Comparison of ENCODE assay signal across 13 mouse cellular contexts in genomic region chr9:115045087-115045800, GRCm38 (mm10).
DNase-seq lines count a peak whose midpoint lies in the region; ATAC-seq and TF ChIP-seq lines count a peak whose summit lies in the region.
"Had no signal": no experiment of that assay in that cellular context is flagged by ENCODE, and none has a peak within 500 bp of the region (broad histone marks: within the 10 kb centered on the region; RNA-seq: fewer than 3 reads in every experiment).

No protein-coding gene starts in this region.

- H3K9me3 ChIP-seq in forebrain, embryonic 16.5 days (ENCODE audit: control insufficient read depth, low read length) = no peaks in the 10 kb centered on the region

- DNase-seq in frontal cortex, postnatal 10 days (ENCODE audit: low spot score in 2 of 2) = no peak
- no peak for DNase-seq in left cerebral cortex, adult 2 months (ENCODE audit: extremely low spot score in 1 of 2, low spot score in 2 of 2)
- no peak for DNase-seq in left cerebral cortex, adult 9 months (ENCODE audit: low spot score in 2 of 2)
- DNase-seq in cerebellum, adult 18-20 months = peak; percentile 35 to 45
- DNase-seq in right cerebral cortex, adult 18-20 months = no peak
- no peak for DNase-seq in right cerebral cortex, adult 2 months (ENCODE audit: low spot score in 2 of 2)
- DNase-seq: adrenal gland, adult 8-10 months; heart, postnatal 4 days; kidney, postnatal 36 days; right cerebral cortex, postnatal 25 days had no signal

- ATAC-seq in frontal cortex, adult (ENCODE audit: low TSS enrichment) = peak; percentile 43; the same call in 1 of the 2 replicates
- ATAC-seq in forebrain, embryonic 16.5 days = 0 out of 2 replicates have a peak, but pooled peaks have one; percentile 18

- no peaks in the 10 kb centered on the region for H3K27me3 ChIP-seq in forebrain, embryonic 16.5 days (replicated peaks; ENCODE audit: control insufficient read depth, insufficient read depth, low read length)

- intact Hi-C loops in left cerebral cortex, adult 2 months (cut with DNase I) = no loop called here

- no peak overlapping the region for H3K4me3 ChIP-seq in left cerebral cortex, adult 2 months
- no peak overlapping the region for H3K4me3 ChIP-seq in forebrain, embryonic 16.5 days (replicated peaks; ENCODE audit: low read length)

- peaks cover 9% of the 10 kb centered on the region for H3K4me1 ChIP-seq in forebrain, embryonic 16.5 days (replicated peaks; ENCODE audit: control insufficient read depth, insufficient read depth, low read length)

- H3K36me3 ChIP-seq in forebrain, embryonic 16.5 days (ENCODE audit: control insufficient read depth, insufficient read depth) = no peaks in the 10 kb centered on the region

- H3K4me2 ChIP-seq in forebrain, embryonic 16.5 days (ENCODE audit: low read length) = no peak overlapping the region

- TF ChIP-seq CTCF in left cerebral cortex, adult 2 months (IDR thresholded peaks at IDR 0.05) = no peak

- no peak overlapping the region for H3K9ac ChIP-seq in forebrain, embryonic 16.5 days (replicated peaks; ENCODE audit: low read depth, low read length)

- 62% methylated on average over 16 of the region's 16 CpGs for WGBS in forebrain, embryonic 16.5 days

- H3K27ac ChIP-seq in left cerebral cortex, adult 2 months = peak overlapping the region; percentile 76
- H3K27ac ChIP-seq in forebrain, embryonic 16.5 days (ENCODE audit: low read length) = no peak overlapping the region
- H3K27ac ChIP-seq: stomach, postnatal 0 days had no signal

Comparison
In these comparisons a context has a peak if more than half of its experiments do, and no peak if none do; other contexts are left out.
1. DNase-seq: peak in cerebellum, adult 18-20 months (2 of 2); none in frontal cortex, postnatal 10 days (0 of 2), left cerebral cortex, adult 2 months (0 of 2), left cerebral cortex, adult 9 months (0 of 2), right cerebral cortex, adult 18-20 months (single experiment) and right cerebral cortex, adult 2 months (0 of 2).